Mouse (Mus musculus) layer of hippocampus, adult 18-20 months (tissue): ENCODE results near the gene Btnl1. TPM values are rescaled to one million over a fixed set of nuclear protein-coding genes. Genes with fewer than 3 reads are reported as not detected.
A peak's percentile ranks its signal among the peaks of the same experiment; 100 is the strongest.

Source experiments
- DNase-seq, 2 experiments: peaks; one replicate each; pipeline ENCODE4 v3.0.0; 2022; ENCODE audit warnings: low spot score in 2 of 2
- long read RNA-seq: library from polyadenylated mRNA; stranded (forward); transcript quantifications from one replicate; pipeline ENCODE4 v2.0.0, GENCODE M21; 2021
- total RNA-seq, 2 experiments: library from RNA; stranded (reverse); gene quantifications; 2 replicates each; pipeline ENCODE4 v1.2.3; 2021

The Btnl1 gene
- total RNA-seq = not detected
- long read RNA-seq = 0 reads

DNA sequence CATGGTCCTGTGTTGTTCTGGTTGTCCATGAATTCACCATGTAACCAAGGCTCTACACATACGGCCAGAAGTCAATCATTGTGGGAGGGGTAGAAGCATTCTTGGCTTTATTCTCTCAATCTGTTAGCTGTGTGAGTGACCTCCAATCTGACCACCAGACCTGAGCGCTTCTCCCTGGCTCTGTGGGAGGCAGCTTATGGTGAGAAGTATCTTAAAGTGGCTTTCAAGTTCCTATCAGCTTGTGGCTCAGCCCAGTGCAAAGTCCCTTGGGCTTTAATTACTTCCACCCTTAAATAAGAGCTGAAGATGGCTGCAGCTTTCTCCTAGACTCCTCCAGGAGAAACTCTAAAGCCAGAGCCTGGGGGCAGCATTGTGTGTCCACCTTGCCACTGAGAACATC lies at the start of gene Btnl1:
TSS of gene Btnl1 (plus strand) at position 286 of the 400 bp plus-strand sequence.
- no peak for DNase-seq

DNA sequence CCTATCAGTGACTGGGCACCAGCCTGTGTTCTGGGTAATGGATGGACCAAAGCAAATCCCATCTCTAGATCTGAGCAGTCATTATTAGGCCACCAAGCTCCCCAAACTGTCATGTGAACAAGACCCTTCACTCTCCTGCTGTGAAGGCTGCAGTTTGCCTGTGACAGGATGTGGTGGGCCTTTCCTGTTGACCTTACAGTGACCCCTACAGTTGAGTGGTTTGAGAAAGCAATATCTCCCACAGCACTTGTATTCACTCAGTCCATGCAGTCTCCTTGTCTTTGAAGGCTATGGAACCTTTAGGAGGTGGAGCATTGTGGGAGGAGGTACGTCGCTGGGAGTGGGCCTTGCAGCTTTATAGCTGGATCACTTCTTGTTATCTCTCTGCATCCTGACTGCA lies 47.1 kb upstream of the Btnl1 start:
- DNase-seq = no peak

DNA sequence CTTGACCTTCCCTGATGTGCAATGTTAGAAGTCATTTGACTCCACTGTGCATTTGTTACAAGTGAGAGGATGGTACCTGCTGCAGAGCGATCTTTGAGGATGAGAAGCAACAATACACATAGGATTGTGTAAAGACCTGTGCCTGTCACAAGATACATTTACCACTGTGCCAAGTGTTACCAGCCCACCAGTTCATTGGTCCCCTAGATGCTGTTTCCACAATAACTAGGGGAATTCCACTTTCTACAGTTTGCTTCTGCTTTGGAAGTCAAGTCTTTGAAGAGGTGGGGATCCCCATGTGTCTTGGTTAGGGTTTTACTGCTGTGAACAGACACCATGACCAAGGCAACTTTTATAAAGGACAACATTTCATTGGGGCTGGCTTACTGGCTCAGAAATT lies 45.7 kb upstream of the Btnl1 start:
- no peak for DNase-seq

DNA sequence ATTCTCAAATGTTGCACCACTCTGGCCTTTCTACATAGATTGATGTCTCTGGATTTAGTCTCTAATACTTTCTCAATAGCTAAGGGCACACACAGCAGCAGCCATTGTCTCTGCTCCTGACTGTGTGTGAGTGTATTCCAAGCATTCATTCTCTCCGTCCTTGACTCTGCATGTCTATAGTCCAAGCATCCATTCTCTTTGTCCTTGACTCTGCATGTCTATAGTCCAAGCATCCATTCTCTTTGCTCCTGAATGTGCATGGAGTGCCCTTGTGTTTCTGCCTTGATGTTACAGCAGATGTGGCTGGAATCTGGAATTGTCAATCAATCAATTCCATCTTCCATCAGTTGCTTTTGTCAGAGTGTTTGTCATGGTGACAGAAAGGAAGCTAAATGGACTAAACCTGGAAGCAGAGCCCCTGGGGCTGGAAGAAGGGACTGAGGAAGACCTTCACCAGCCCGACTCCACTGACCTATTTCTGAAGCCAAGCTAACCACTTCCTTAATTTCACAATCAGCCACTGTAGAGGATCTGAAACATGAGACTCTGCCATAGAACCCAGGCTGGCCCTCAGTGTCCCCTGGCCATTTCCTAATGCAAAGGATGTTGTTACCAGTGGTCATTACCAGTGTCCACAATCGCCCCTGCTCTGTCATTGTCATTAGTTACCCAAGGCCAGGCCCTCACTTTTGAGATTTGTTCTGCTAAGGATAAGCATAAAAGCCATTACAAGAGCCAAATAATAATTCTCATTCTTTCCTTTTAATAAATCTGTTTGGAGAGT lies 36.1 kb upstream of the Btnl1 start:
- DNase-seq = no peak

DNA sequence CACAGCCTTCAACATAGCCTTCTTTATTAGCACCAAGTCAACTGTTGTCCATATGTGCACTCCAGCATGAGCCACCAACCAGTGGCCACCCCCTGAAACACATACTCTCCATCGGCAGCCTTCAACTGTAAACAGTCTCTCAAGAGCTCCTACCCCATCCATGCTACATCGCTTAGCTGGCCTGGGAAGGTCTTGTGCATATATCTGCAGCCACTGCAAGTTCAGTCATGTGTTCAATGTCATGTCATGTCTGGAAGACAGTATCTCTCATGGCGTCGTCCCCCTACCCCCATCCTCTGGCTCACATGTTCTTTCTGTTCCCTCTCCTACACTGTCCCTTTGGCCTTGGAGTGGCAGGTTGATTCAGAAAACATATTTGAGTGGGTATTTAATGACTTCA lies 32.0 kb upstream of the Btnl1 start:
- no peak for DNase-seq

DNA sequence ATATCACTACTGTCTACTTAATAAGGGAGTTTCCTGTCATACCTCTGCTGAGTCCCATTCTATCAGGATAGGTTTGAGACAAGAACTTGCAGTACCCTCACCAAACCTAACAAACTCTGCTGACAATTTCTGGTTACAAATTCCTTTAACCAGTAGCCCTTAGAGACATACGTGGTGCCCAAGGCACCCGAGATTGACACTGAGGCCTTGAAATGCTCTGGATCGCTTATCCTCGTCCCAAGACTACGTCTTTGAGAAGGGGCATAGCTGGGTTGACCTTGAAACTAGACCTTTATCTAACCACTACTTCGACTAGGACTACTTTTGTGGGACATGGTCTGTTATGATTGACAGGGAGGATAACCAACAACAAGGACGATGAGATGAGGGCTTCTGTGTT lies 31.4 kb upstream of the Btnl1 start:
- DNase-seq = no peak

DNA sequence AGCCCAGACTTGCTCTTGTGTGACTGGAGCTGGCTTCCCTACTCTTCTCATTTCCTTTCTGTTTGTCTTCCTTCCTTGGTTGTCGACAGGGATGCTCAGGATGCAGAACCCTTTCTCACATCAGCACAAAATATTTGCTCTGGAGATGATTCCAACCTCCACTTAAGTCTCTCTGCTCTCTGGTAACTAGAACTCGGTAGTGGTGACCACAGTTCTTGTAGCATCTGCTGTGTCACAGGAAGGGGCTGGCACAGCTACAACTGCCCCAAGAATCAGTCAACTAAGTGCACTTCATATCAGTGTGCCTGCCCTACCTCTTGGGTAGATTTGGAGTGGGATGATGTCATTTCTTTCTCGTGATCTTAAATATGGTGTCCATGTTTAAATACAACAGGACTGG lies 30.9 kb upstream of the Btnl1 start:
- DNase-seq = no peak

DNA sequence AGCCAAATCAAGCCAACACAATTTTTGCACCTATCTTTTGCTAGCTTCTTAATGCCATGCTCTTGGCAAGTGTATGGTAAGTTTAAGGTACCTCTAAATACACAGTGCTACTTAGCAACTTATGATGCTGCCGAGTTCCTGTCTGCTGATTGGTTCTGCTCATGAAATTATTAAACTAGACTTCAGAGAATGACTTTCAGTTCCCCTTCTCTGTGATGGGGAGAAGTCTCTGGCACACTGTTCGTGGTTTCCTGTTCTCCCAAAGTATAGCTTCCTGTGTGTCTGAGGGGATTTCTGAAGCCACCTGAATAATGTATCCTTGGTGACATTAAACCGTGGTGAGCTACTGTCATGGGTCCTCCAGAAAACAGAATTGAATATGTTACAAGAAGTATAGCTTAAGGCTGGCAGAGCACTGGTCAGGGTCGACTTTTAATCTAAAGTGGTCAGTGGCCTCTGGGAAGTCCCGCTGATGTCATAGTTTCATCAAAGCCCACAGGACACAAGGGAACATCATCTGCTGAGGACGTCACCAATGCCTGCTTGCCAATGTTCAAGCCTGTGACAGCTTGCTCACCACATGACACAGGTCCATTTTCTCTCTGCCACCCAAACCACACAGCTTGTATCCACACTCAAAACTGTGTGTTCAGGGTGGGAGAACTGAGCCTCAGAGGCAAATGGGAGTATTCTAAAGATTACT lies 29.2 kb upstream of the Btnl1 start:
- DNase-seq = peak in 1 of 2 experiments; percentile 85

DNA sequence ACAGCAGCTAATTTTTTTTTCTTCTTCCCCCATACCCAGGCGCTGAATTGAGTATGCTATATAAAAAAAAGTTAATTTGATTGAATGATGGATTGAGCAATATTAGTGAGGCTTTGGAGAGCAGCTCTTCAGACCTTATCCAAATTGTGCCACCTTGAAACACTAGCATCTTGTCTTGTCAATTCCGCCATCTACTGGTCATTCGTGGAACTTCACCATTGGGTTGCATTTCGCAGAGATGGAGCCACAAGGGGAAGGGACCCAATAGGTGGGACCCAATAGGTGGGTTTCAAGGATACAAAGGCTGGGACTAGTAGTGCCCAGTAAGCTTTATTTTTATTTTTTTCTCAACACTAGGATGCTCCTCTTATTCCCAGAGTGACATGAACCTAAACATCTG lies 27.5 kb upstream of the Btnl1 start:
- peak; percentile 62 to 89 for DNase-seq

DNA sequence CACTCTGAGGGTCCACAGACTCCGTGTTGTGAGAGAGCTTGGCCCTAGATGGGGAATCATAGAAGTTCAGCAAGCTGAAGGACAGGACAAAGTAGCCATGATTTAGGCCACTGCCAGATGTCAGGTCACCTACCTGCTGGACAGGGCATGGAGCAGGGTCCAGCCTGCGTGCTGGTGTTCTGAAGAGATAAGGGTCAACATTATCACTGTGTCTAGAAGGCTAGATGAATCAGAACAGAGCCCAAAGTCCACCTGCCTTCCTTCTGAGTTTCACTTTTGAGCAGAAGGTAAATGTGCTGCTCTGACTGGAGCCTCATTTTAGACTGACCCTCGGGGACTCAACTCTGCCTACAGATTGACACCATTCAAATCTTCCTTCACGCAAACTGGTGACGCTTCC lies 22.4 kb upstream of the Btnl1 start, which contains the start of gene Btnl2:
TSS of gene Btnl2 (plus strand) at position 284 of the 400 bp plus-strand sequence.
- DNase-seq = no peak

DNA sequence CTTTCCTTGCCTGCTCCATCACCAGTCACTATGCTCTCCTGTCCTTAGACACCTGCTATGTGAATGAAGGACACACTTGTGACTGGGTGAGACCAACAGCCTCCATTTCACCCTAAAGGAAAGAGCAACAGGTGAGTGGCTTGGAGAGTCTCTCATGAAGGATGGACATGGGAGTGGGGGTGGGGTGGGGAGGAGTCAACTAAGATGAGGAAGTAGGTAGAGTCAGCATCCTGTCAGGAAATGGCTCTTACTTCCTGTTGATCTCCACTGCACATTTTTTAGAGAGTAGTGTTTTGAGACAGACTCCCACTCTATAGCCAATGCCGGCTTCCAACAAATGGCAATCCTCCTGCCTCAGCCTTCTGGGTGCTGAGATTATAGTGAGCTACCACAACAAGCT lies 22.0 kb upstream of the Btnl1 start:
- DNase-seq = no peak

DNA sequence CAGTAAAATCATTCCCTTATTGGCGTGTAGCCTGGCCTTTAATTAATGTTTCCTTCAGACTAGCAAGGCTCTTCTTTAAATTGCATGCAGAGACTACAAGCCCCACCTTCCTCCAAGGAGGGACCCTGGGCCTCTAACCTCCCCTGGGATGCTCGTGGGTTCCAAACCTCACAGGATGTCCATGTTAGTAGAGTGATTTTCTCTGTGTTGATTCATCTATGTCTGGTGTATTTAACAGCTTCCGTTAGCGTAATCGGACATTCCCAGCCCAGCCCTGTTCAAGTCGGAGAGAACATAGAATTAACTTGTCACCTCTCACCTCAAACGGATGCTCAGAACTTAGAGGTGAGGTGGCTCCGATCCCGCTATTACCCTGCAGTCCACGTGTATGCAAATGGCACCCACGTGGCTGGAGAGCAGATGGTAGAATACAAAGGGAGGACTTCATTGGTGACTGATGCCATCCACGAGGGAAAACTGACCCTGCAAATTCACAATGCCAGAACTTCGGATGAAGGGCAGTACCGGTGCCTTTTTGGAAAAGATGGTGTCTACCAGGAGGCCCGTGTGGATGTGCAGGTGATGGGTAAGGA lies 13.9 kb upstream of the Btnl1 start:
- DNase-seq = no peak

DNA sequence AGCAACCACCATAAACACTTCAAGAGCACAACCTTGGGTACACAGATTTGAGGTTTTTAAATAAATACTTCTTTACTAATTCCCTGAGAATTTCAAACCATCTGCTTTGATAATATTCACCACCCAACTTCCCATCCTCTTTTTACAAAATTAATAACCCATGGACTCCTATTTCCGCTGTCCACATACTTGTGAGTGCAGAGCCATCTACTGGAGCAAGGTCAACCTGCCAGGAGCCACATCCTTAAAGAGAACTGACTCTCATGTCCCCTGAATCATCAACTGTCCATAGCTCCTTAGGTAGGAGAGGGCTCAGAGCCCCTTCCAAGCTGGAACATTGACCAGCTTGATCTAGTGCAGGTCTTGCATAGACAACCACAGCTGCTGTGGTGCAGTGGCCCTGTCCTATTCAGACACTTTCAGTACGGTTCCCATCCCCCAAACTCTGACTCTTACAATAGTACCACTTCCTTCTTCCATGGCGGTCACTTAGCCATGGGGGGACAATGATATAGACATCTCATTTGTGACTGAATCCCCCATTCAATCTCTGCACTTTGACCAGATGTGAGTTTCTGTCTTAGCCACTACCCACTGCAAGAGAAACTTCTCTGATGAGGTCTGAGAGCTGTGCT lies 13.1 kb upstream of the Btnl1 start:
- DNase-seq = no peak

DNA sequence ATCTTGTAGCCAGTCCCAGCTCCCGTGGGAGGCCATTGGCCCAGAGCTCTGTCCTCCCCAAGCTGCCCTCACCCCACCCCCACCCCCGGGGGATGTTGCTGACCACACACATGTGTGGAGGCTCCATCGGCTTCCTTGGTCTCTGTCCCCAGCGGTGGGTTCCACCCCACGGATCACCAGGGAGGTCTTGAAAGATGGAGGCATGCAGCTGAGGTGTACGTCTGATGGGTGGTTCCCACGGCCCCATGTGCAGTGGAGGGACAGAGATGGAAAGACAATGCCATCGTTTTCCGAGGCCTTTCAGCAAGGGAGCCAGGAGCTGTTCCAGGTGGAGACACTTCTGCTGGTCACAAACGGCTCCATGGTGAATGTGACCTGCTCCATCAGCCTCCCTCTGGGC lies 11.9 kb upstream of the Btnl1 start:
- no peak for DNase-seq

DNA sequence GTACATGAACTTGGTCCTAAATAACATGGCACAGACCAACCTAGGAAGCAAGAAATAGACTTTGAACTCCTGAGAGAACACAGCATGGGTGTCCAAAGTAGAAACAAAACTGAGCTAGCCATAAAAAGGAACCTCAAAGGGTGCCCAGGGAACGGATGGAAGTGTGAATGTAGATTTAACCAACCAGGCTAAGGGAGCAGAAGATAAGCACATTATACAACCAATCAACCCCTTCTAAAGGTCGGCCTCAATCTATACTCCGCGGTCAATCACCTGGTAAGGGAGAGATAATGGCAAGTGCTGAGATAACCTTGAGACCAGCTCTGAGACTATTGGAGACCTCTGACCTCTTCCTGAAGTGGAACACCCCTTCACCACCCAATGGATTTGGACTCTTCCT lies 6.4 kb upstream of the Btnl1 start:
- no peak for DNase-seq

DNA sequence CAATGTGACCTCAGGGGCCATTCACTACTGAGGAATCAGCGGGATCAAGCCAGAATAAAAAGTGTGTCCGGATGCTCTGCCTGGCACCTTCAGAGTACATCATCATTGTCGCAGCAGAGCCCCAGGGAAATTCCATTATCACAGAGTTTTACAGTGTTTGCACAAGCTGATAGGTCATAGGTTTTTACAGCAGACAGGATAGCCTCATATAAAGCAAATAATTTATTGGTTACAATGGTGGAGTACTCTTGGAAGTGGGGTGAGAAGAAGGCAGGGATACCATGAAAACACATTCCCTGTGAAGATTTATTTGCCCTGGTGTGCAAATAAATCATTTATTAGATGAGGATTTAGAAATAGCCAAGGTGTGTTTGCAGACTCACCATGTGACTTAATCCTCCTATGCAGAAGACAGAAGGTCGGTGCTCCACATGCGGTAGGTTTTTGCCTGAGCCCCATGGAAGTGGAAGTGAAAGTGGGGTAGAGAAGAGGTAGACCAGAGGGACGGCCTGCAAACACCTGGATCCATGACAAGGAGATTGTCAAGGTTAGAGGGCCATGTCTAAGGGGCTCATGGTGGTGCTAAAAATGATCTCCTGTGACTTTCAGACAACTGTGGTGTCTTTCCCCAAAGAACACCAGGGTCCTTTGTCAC lies 3.8 kb upstream of the Btnl1 start:
- DNase-seq = no peak

DNA sequence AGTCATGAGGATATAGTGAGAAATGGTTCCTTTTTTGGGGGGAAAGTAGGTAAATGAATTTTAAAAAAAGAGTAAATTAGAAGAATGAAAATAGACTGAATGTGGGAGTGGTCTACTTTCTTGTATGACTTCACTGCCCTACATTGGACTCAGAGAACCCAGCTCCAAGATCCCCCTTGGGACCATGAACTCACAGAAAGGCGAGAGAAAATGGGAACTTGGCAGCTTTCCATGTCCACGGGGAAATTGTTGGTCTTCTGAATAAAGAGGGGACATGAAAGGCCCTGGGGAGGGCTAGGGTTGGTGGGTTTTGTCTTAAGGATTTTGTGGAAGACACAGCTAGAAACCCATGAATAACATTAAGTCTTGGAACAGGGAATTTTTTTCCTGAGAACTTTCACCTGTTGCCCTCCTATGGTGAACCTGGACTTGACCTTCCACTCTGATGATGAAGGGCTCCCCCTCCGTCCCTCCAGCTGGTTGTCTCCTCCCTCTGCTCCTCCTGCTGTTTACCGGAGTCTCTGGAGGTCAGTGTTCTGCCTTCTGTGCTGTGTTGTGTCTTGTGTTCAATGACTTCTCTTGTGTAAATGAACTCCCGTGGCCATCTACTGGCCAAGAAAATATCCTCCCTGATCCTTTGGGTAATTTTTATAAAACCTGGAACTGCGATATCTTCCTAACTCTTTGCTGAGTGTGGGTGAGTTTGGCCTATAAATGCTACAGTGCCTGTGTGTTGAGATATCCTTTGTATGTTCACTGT lies 698 bp downstream of the Btnl1 start:
- DNase-seq = no peak

DNA sequence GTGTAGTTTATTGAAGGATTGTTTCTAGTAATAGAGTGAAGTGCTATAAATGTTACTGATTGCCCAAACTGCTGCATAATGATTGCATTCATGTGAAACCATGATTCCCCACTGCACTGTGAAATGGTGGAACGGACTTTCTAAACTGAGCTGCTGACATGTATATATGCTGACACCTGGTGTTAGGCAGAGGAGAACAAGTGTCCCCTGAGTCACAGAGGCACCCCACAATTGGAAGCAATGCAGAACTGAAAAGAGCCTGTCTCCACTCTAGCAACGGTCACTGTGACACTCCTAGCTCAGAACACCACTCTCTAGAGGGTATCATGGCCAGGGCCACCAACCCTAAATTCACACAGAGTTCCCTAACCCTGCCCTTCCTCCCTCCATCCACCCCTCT lies 1.8 kb downstream of the Btnl1 start:
- no peak for DNase-seq

DNA sequence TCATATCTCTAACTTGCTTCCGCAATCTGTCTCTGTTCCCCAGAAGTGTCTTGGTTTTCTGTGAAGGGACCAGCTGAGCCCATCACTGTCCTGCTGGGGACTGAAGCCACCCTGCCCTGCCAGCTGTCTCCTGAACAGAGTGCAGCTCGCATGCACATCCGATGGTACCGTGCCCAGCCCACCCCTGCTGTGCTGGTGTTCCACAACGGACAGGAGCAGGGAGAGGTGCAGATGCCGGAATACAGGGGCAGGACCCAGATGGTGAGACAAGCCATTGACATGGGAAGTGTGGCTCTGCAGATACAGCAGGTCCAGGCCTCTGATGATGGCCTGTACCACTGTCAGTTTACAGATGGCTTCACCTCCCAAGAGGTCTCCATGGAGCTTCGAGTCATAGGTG lies 2.5 kb downstream of the Btnl1 start:
- no peak for DNase-seq

DNA sequence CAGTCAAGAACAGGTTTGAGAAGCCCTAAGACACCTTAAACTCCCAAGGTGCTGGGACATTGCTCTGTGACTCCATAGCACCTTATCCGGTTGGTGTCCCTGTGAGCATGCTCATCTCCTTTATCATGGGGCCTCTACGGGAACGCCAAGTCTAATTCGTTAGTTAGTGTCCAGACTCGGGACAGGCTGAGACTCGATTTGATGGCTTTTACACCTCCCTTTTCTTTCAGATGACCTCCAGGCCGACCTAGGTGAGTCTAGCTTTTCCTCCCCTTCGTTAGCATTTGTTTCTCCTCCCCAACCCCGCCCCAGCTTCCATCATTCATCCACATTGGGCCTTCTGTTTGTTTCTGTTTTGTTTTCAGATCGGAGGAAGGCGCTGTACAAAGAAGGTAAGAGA lies 4.9 kb downstream of the Btnl1 start:
- DNase-seq = no peak

DNA sequence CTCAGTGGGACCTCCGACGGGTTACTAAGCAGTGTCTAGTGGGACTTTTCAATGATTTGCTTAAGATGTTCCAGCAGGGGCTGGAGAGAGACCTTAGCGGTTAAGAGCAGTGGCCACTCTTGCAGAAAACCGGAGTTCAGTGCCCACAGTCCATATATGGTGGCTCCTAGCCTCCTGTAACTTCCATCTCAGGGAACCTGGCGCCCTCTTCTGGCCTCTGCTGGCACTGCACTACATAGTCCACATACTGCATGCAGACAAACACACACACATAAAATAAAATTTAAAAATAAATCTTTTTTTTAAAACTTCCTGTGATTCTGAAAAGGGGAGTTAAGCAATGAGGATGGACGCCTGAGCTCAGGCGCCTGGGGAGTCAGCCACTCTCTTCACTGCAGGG lies 6.3 kb downstream of the Btnl1 start:
- DNase-seq = no peak
